Mouse (Mus musculus) ovary, adult 2 months (tissue): ENCODE data around the gene Tceal8. TPM values are rescaled to one million over a fixed set of nuclear protein-coding genes. Genes with fewer than 3 reads are reported as not detected.

Source experiments
- polyA plus RNA-seq: library from polyadenylated mRNA; depleted of rRNA; stranded (reverse); fragments of >200 nt; gene quantifications from 2 replicates; pipeline ENCODE4 v1.2.3, GENCODE M21; 2012; rRNA removed

Gene Tceal8
- polyA plus RNA-seq: 2.9 and 5.0 TPM in 2 replicates

DNA sequence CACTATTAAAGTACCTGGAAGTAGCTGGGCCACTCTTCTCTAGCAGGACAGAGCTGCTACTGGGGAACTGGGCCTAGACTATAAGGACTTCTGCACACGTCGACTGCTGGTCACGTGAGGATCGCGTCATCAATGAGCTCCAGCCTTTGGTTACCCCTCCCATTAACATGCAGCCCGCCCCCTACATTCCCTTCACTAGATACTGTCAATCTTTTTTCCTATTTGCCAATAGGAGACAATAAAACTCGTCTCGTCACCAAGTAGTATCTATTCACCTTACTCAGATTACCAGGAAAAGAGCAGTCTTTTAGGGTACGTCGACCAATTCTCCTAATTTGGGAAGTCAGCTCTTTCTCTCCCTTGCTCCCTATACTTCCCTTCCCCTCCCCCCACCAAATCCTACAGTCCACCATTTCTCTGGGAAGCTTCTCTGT, at the start of gene Tceal8:
Gene Tceal8 (minus strand): TSS at position 225 of the 434 bp plus-strand sequence.

DNA sequence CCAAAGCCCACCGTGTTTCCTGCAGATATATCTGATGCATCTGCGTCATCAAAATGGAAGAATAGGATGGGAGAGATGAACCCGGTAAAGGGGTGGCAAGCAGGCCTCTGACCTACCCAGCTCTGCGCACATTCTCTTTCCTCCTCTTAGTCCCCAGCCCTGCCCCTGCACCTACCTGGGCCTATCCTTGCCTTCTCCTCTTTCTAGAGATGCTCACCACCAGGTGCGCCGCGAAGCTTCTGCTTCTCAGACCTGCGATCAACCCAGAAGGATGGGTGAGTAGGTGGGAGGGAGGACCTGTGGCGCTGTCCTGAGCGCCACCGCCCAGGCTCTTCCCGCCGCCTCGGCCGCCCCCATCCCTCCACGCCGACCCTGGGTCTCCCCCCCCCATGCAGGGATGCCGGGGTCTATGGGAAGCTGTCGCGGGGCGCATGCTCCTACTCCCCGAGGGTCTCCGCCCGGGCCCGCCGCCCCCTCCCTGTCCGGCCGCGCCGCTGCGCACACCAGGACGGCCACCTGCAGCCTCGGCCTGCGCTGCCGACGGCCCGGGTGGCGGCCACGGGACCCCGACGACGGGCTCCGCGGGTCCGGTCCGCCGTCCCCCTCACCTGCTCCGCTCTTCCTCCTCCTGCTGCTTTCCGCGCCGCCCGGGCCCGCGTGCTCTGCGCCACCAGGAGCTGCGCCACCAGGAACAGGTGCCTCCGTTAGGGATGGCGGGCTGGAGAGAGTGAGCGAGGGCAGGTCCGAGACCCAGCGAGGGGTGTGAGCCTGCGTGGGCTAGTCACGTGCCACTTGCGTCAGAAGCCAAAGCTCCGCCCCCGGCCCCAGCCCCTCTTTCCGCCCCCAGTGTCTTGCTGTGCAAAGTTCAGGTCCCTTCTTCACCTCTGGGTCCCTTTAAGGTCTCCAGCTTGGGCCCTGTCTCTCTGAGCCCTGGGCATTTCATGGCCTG, 42.9 kb upstream of the Tceal8 start, which contains the start of the genes Tceal7 and Bex1:
Gene Tceal7 (plus strand): TSS at position 51 of the 949 bp plus-strand sequence.
Gene Bex1 (minus strand): TSS at position 785 of the 949 bp plus-strand sequence.

DNA sequence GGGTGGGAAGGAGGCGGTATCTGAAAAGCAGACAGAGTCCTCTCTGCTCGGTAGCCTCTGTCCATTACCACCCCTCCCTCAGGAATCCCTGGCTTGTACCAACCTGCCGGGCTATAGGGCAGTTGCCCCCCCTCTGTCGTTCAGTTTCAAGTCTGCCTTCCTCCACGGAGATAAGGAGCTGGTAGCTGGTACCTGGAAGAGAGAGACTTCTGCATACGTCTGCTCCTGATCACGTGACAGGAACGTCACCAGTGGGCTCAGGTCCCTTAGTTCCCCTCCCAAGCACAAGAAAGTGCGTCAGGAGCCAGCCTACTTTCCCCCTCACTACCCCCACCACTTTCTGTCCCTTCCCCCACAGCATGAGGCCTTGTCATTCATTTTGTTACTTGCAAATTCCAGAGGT, 31.5 kb upstream of the Tceal8 start, which contains the start of gene Tceal5:
Gene Tceal5 (minus strand): TSS at position 213 of the 403 bp plus-strand sequence.

DNA sequence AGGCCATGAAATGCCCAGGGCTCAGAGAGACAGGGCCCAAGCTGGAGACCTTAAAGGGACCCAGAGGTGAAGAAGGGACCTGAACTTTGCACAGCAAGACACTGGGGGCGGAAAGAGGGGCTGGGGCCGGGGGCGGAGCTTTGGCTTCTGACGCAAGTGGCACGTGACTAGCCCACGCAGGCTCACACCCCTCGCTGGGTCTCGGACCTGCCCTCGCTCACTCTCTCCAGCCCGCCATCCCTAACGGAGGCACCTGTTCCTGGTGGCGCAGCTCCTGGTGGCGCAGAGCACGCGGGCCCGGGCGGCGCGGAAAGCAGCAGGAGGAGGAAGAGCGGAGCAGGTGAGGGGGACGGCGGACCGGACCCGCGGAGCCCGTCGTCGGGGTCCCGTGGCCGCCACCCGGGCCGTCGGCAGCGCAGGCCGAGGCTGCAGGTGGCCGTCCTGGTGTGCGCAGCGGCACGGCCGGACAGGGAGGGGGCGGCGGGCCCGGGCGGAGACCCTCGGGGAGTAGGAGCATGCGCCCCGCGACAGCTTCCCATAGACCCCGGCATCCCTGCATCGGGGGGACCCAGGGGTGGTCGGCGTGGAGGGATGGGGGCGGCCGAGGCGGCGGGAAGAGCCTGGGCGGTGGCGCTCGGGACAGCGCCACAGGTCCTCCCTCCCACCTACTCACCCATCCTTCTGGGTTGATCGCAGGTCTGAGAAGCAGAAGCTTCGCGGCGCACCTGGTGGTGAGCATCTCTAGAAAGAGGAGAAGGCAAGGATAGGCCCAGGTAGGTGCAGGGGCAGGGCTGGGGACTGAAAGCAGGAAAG, 33.1 kb downstream of the Tceal8 start, which contains the start of gene Bex4:
Gene Bex4 (plus strand): TSS at position 170 of the 813 bp plus-strand sequence.

Other genes with a start within 250 kb of the Tceal8 start
- gene Arxes2, start 178.5 kb downstream of the Tceal8 start, polyA plus RNA-seq: 32.6 and 61.9 TPM in 2 replicates
- 3.8 and 8.6 TPM in 2 replicates for gene Arxes1, start 139.0 kb downstream of the Tceal8 start, polyA plus RNA-seq
- 2.9 and 3.4 TPM in 2 replicates for gene Bex2, start 104.1 kb downstream of the Tceal8 start, polyA plus RNA-seq
- gene Nxf3, start 87.1 kb downstream of the Tceal8 start, polyA plus RNA-seq: 0.21 and 0.61 TPM in 2 replicates
- gene Bex4, start 33.3 kb downstream of the Tceal8 start, polyA plus RNA-seq: 16.5 and 16.7 TPM in 2 replicates
- 0.26 TPM in 1 of 2 replicates, not detected in the other for gene Tceal5, start 31.5 kb upstream of the Tceal8 start, polyA plus RNA-seq
- gene Tceal7, start 42.4 kb upstream of the Tceal8 start, polyA plus RNA-seq: not detected in 2 replicates
- gene Bex1, start 43.2 kb upstream of the Tceal8 start, polyA plus RNA-seq: 9.8 TPM in 2 replicates
- 35.6 and 43.9 TPM in 2 replicates for gene Tceal9, start 72.7 kb upstream of the Tceal8 start, polyA plus RNA-seq
- gene Bex3, start 97.9 kb upstream of the Tceal8 start, polyA plus RNA-seq: 115 and 116 TPM in 2 replicates